Mouse (Mus musculus) frontal cortex, postnatal 25 days (tissue): ENCODE measurements around the gene Pde4dip.

Source experiments
- DNase-seq, 2 experiments: peaks; one replicate each; pipeline ENCODE4 v3.0.0; 2022; ENCODE audit warnings: low spot score in 2 of 2

The Pde4dip gene

DNA sequence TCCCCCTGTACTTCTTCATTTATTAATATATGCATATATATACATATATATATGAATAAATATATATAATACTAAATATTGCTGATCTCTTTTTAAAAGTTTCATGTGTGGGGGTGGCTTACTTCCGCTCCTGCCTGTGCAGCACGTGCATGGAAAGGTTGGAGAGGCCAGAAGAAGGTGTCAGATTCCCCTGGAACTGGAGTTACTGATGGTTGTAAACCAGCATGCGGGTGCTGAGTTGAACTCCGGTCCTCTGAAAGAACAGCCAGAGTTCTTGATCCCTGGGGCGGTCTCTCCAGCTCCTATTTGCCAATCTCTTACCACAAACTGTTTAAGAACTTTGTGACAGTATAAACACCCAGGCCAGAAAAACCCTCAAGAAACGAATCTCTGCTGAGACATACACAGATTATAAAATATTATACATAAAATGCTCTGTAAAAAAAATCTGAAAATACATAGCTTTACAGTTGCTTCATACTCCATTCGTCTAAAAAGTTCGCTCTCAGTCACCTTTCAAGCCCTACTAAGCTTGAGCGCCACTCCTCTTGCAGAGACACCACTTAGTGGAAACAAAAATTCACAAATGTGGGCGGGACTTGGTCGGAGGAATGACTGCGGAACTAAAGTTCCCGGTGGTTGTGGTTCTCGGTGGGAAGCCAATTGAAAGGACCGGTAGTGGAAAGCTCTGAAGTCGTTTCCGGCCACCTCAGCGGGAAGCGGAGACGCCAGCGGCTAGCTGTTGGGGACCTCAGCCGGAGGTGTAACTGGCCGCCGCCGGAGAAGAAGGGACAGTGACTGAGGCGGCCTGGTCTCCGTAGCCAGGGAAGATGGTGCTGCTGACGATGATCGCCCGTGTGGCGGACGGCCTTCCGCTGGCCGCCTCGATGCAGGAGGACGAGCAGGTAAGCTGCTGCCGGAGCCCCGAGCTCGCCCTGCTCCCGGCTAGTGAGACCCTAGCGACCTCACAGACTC lies 12.3 kb upstream of the Pde4dip start, which contains the start of gene Sec22b:
TSS of gene Sec22b (plus strand) at position 675 of the 975 bp plus-strand sequence.
- DNase-seq, result peak; percentile 87 to 92

DNA sequence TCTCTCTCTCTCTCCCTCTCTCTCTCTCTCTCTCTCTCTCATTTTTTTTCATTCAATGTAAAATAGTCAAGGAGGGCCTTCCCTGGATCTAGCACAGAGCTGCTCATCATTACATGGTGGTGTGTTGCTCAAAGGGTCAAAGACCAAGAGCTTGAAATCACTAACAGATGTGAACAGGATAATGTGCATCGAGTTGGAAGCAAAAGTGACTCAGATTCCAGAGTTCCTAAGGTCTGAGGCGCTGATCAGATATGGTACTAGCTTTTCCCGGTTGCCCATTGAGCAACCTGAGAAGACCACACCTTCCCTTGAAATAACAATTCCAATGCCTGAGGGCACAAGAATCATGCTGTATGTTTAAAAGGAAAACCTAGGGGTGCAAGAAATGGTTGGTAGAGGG lies 9.9 kb upstream of the Pde4dip start:
- DNase-seq, result no peak

DNA sequence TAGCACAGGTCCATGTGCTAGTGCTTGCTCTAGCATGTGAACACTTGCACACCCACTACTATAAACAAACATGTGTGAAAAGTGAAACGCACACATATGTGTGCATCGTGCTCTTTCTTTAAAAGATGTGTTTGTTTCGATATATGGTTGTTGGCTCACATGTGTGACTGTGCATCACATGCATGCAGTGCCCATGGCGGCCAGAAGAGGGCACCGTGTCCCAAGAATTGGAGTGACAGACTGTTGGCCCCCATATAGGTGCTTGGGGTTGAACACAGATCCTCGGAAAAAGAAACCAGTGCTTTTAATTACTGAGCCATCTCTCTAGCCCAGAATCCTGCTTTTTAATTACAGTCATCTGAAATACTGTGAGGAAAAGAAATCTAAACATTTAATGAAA lies 6.2 kb upstream of the Pde4dip start:
- no peak for DNase-seq

DNA sequence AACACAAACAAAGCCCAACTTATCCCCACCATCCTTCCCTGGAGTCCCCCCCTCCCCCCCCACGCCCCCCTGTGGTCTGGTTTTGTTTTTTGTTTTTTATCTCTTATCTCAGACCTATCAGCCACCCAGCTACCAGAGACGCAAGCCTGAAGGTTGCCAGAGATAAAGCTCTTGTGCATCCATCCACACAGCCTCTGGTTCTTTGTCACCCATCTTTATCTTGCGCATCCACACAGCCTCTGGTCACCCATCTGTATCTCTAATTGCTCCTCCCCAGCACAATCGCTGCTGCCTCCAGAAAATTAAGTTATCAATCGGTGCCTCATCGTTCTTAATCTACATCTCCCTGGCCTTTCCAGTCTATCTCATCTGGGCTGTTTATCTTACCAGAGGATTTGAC lies 1.7 kb upstream of the Pde4dip start:
- no peak for DNase-seq

DNA sequence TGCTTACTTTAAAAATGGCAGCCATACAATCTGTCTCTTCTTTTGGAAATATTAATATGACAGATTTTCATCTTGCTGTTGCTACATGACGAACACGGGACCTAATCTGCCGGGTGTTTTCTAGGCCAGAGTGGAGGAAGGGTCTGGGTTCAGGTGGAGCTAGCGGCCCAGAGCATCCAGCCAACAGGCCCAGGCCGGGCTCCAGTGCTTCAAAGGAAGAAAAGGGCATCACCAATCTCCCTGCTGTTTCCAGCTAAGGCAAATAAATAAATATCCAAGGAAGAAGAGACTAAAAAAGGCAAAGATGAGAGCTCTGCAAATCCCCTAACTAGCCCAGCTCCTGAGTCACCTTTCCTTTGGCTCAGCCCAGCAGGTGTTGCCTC lies 731 bp downstream of the Pde4dip start:
- no peak for DNase-seq

DNA sequence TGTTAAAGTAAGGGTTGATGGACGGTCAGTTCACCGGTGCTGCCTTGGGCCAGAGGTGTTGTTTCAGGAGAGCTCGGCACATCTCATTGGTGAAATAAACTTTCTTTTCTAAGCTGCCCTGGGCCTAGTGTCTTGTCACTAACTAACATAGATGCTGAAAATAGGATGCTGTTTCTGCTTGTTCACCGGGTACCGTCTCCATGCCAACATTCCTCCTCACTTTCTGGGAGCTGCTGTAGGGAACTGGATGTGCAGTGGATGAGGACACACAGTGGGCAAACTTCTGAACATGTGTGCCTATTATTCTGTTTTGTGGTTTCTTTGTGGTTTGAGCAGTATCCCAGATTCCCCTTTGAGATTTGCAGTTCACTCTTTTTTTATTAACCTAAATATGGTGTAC lies 6.9 kb downstream of the Pde4dip start:
- no peak for DNase-seq

GRCm38 (mm10) chr3:97879222-97879621 lies 9.3 kb downstream of the Pde4dip start:
- peak; percentile 57 to 64 for DNase-seq

GRCm38 (mm10) chr3:97876259-97876658 lies 12.2 kb downstream of the Pde4dip start:
- DNase-seq, result no peak

GRCm38 (mm10) chr3:97874777-97875176 lies 13.7 kb downstream of the Pde4dip start:
- no peak for DNase-seq

DNA sequence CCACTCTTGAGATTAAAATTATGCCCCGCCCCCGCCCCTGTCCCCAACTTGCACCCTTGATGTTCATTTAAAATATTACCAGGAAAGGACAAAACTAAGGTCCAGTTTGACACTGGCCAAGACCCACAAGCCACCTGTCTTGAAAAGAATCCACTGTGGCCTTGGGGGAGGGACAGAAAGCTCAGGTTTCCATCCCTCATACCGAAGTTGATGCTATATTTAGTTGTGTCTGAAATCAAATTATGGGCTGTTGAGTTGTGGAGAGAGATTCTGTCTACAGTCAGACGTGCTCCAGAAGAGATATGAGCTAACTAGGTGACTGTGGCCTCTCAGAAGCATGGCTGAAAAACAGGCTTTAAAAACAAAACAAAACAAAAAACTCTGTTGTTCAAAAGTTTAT lies 18.8 kb downstream of the Pde4dip start:
- no peak for DNase-seq

- no peak for DNase-seq
Observed at GRCm38 (mm10) chr3:97868733-97869132, 19.8 kb downstream of the Pde4dip start.

GRCm38 (mm10) chr3:97868024-97868689 lies 20.4 kb downstream of the Pde4dip start:
- DNase-seq, result peak; percentile 60 to 62

DNA sequence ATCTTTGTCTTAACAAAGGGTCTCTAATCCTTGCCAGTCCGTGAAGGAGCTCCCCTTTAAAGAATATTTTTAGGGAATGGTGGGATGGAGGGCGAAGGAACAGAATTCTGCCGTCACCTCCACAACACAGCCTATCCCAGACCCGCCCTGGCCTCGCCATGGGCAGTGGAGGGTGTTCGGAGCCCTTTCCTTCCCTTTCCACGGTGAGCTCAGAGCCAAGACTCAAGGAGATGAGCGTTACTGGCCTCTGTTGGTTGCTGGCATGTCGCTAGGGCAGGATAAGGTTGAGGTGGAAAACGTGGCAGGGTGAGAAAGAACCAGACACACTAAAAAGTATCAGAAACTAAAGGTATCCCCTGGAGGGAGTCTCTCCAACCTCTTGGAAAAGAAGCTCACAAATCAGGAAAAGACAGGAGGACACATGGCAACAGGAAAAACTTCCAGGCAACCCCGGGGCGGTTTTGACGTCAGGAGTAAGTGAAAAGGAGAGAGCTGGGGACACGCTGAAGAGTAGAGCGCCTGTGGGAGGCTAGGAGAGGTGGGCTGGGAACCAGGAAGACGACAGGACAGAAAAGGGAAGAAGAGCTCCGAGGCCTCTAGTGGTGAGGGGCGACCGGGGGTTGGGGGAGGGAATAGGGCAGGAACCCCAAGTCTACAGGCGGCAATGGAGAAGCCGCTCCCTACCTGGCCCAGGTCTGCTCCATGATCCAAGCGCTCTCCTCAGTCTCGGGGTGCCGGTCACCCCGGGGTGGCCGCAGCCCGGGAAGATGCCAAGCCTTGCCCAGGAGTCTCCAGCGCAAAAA lies 21.1 kb downstream of the Pde4dip start:
- DNase-seq, result no peak

- no peak for DNase-seq
Observed at GRCm38 (mm10) chr3:97866696-97867095, 21.8 kb downstream of the Pde4dip start.

DNA sequence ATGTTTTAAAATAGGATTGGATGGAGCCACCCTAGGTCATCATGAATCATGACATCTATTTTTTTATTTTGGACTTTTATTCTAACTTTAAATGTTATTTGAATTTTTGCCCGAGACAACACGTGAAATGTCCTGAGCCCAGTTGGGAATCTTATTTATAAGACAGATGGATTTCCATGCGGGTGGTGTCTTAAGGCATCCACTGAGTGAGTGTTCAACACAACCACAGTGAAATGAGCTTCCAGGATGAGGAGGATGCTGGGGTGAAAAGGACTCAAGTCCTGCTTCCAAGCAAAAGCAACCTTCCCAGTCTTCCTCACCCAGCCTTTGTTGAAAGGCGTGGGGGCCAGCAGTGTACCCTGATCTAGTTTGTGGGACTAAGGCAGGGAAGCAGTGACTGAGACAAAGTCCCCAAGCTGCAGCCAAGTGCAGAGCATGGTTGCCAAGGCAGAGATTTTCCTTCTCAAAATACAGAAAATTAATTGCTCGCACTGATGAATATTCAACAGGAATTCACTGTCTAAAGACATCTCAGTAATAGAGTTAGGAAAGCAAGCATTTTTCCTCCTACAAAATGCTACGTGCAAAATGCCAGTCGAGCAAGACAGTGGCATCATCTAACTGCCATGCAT lies 27.6 kb downstream of the Pde4dip start:
- DNase-seq, result no peak

GRCm38 (mm10) chr3:97859400-97859799 lies 29.1 kb downstream of the Pde4dip start:
- no peak for DNase-seq

DNA sequence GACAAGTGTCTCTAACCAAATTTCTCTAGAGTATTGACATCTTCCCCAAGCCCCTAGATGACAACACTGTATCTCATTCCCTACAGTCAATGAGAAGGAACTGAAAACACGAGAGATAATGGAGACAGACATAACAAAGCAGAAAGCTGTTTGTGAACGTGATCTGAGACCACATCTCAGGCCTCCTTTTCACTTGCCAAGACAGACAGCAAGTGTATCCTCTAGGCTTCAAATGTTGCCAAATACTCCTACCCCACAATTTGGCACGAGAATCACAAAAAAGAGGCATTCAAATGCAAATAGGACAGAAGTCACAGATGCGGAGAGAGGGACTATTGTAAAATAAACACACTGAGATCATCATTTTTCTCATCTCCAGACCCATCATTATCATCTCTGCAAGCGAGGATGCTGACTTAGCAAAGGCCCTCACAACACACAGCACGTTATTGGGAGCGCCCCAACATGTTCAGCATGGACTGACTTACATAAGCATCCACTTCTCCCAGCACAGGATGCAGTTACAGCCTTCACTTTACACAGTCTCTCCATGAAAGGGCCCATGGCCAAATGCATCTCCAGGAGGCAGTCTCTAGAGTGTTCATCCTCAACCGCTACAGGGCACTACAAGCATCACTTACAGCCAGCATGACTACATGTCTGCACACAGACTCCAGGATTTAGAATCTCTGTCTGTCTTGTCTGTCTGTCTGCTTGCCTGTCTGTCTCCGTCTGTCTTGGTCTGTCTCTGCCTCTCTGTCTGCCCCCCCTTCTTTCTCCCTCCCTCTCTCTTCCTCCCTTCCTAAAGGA lies 33.7 kb downstream of the Pde4dip start:
- peak in 1 of 2 experiments; percentile 25 for DNase-seq

GRCm38 (mm10) chr3:97851803-97852202 lies 36.7 kb downstream of the Pde4dip start:
- no peak for DNase-seq

DNA sequence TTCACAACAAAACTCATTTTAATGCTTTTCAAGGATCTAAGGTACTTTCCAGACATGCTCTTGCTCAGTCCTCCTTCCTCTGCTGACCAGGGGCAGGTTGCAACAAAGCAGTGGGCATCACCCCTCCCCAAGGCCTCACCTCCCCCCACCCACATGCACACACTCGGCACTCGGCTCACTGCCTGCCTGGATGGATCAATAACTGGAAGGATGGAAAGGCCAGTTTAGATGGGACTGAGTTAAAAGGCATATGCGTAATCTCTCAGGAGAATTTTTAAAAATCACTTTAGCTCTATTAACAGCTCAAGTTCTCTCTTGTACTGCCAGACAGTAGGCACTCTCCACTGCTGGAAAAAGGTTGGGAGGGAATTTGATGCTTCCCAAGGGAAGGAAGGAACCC lies 40.9 kb downstream of the Pde4dip start:
- no peak for DNase-seq

DNA sequence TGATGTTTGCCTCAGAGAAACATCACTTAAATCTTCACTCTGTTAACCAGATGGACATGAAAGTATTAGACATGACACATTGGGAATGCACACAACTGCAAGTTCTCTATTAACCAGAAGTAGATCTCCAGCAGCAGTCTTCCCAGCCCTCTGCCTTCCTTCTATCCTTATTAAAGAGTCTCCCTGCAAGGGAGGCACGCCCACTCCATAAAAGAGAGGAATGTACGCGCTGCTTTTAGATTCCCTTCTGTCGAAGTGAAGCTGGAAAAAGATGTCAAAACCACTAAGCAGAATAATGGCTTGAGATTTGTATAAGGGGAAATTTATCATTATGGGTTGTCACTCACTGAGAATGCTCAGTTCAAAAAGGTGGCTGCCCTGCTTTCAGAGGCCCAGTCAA lies 42.1 kb downstream of the Pde4dip start:
- no peak for DNase-seq

- DNase-seq, result no peak
Observed at GRCm38 (mm10) chr3:97844821-97845201, 43.7 kb downstream of the Pde4dip start.
